Mouse (Mus musculus) embryonic fibroblast, embryonic 13.5 days (primary cell): ENCODE data around the gene Cbx4.

Experiments used
- CTCF ChIP-seq: IDR thresholded peaks from 2 replicates; pipeline ENCODE4 v1.5.1; 2011; ENCODE audit warnings: mild to moderate bottlenecking, control low read depth, low read length, moderate library complexity, borderline replicate concordance; ENCODE audit not compliant: insufficient read depth
- POLR2A ChIP-seq: IDR thresholded peaks from 2 replicates; pipeline ENCODE4 v1.6.1; 2011; ENCODE audit warnings: low read depth, mild to moderate bottlenecking, control low read depth, low read length, moderate library complexity

DNA sequence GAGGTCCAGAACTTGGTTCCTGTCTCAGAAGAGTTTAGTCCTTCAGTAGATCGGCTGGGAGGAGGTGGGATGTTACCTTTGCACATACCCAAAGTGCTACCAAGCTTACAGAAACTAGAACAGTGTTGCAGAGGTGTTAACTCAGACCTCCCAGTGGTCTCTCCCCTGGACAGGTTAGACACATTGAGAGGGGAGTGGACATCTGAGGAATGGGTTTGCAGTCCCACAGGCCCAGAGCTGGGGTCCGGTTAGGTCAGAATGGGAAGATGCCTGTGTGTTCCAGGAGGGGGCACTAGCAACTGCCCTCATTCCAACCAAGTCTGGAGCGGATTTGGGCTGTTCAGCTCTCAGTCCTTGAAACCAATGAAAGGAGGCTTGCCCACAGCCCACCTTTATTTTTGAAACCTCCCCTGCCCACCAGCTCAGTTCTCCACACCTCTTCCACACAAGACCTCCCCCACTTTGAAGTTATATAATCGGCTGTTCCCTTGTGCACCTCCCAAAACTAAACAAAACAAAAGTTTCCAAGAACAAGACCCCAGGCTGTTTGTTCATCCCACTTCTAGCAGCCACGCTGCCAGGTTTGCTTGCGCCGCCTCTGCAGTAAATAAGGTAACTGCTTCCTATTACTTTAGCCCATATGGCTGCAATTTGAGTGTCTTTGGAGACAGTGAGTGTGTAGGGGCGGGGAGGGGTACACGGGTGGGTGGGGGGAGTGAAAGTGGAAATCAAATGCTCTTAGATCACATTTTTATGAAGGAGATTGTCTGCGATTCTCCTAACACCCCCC is 42.1 kb downstream of the Cbx4 start:
- TF ChIP-seq CTCF (peak; percentile 42; the same call in 1 of the 2 replicates), POLR2A (no peak)
